Mouse (Mus musculus) monocyte, adult 2 months (primary cell): ENCODE results near the gene Csnk1d.

Experiments used
- DNase-seq, 2 experiments: peaks; one replicate each; pipeline ENCODE4 v3.0.0; 2022; ENCODE audit warnings: low spot score in 2 of 2, low read depth in 1 of 2

Gene Csnk1d

DNA sequence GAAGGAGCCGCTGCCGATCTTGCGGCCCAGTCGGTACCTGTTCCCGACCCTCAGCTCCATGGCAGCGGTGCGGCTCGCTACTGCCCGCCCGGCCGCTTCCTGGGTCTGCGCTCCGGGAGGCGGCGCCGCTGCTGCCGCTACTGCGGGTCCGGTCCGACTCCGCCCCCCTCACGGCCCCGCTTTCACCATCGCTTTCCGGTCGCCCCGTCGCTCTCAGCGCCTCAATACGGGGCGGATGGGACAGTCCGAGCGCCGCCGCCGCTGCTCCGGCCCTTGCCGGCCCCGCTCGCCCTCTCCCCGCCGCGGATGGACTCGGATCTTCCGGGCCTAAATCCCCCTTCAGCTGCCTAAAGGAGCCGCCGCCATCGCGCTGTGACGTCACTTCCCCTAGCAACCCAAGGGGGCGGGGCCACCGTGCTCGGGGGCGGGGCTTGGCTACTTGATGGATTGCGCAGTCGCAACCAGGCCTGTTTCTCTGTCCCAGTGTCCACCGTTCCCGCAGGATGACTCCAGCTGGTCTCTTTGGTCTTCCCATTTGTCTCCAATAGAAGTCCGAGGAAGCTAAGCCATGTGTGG is at the start of gene Csnk1d:
Csnk1d (minus strand) TSS at position 380 of the 576 bp plus-strand sequence.
- peak; percentile 94 to 99 for DNase-seq

DNA sequence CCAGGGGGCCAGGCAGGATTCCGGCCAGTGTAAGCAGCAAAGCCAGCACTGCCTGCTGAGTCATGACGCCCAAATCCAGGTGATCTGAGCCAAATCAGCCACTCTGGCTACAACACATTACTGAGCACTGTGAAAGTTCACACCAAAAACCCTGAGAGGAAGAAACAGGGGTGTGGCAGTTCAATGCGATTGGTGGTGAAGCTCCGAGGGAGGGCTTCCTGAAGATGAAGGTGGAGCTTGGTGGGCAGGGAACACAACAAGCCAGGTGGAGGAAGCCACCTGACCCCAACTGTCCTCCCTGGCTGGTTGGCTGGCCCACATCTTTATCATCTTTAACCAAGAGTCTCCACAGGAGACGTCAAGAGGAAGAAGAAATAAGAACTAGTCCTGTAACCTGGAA is 48.2 kb upstream of the Csnk1d start, which contains the start of gene Cd7:
Cd7 (minus strand) TSS at position 117 of the 400 bp plus-strand sequence.
- no peak for DNase-seq

DNA sequence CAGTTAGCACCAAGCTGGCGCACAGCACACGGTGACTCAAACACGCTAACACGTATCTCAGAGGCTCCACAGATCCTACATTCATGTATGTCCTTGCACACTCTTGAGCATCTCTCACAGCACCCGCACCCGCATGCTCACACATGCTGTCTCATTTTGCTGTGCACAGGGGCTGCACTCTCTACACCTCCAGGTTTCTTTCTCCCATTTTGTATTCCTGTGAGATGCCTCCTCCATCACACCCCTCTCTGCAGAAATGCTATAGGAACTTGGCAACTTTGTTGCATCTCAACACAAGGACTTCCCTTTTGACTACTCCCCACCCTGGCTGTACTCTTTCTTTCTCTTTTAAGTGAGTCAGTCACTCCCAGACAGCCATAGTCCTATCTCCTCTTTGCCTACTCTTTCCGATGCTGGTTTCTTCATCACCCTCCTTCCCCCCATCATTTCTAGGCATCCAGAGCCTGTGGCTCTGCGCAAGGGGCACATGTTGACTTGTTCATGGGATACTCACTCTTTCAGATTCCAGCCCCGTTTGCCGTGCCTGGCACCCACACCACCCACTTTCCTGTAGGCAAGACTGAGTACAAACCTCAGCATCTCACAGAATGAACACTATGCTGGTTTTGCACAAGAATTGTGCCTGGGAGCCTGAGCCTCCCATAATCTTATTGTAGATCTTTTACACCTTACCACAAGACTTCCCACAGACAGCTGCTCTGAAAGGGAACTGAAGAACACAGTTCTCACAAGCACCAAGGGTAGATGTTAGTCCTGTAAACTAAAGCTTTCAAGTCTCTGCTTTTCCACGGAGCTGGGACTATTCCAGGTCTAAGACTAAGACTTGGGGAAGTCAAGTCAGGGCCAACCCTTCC is 47.5 kb upstream of the Csnk1d start:
- DNase-seq, result no peak

DNA sequence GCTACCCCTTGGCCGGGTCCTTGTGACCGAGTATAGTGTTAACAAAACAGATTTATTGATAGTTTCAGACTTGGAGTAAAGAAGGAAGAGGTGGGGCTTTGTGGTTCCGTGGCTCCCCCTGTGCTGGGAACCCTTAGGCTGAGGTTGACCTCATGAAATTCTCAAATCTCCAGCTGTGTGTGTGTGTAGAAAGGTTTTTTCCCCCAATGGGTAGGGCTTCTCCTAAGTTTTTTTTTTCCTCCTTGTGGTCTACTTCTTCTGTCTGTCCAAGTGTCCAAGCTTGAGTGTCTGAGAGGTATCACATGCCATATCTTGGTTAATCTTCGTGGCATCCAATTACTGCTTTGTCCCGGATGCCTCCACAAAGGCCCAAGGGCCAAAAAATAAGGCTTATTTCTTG is 42.0 kb upstream of the Csnk1d start:
- DNase-seq, result no peak

DNA sequence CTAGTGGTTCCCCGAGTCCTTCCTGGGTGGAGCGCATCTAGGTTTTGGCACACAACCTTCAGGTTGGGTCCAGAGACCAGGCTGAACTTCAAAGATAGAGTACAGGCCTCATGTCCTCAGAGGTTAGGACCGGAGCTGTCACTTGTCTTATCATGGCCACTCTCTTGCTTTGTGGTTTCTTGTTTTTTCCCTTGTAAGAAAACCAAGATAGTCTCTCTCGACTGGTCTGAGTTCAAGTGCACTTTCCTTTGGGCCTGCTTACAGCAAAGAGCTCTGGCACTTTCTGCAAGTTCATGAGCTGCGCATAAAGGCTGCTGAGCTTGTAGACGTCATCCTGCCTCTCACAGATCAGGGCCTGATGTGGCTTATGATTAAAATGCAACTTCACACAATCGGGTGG is 36.1 kb upstream of the Csnk1d start:
- DNase-seq, result no peak

DNA sequence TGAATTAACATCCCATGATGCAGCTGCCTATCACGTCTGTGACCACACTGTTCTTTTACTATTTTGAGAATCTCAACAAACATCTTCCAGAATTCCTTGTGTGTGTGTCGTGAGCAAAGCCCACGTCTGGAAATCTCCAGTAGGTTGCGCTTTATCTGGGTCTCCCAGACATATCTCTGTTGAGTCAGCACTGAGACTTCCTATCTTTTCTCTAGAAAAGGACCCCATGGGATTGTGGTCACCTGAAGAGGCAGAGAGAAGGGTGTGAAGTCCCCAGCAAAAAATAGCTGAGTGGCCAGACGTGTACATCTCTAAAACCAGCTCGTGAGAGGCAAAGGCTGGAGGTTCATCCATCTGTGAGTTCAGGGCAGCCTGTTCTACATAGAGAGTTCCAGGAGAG is 33.0 kb upstream of the Csnk1d start:
- no peak for DNase-seq

DNA sequence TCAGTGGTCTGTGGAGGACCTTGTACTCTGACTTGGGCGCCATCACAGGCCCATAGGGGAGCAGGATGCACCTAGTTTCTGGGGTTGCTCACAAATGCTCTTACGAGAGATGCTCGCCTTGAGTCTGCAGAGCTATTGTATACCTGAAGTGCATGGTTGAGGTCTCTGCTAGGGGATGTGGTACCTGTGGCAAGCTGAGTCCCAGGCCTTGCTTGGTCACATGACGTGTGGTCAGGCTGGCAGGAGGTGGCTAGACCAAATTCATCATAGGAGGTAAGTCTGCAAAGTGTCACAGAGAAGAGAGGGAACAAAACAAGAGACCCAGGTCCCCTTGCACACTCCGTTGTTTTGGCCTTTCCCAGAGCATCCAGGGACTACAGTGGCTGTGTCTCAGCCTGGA is 28.4 kb upstream of the Csnk1d start:
- DNase-seq, result no peak

DNA sequence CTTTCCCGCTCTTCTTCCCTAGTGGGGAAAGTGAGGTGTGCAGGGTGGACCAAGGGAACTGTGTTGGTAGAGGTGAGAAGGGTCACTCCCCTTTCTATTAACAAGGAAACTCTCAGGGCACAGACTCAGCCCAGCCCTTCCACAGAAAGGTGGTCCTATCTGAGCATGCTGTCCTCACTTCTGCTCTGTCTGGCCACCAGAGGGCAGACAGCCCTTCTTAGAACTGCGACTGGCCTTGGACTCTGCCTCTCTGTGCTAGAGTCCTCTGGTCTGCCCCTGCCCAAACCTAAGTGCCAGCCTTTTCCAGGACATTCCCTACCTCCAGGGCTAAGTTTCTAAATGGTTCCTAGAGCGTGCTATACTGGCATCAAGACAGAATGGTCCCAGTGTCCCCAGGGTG is 26.6 kb upstream of the Csnk1d start:
- no peak for DNase-seq

DNA sequence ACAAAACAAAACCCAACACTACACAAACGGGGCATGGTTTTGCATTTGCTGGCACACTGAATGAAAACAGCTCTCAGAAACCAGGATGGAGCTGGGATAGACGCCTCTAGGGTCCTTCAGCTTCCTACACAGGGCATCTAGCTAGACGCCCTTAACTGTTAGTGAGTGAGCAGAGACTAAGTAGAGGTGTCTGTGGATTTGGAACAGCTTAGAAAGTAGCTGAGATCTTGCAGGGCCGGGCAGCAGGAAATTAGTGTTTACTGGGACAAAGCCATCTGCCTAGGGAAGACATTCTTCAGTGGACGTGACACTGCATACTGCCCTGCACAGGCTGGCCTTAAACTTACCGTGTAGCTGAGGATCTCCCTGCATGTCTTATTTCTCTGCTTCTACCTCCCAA is 24.3 kb upstream of the Csnk1d start:
- no peak for DNase-seq

DNA sequence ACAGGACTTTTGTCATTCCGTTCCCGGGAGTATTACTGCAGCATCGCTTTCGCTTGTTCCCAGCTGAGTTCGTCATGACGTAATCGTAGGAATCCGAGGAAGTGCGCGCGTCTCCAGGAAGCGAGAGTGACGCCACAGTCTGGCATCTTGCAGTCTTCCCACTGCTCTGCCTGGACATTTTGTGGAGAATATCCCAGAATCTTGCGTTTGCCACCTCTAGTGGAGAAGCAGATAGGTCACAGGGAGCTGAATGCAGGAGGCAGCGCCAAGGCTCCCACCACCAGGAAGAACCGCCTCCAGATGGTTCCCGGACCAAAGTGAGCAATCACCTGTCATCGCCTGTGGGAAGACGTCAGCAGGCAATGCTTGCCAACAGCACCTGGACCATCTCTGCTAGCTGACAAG is 23.8 kb upstream of the Csnk1d start:
- no peak for DNase-seq

DNA sequence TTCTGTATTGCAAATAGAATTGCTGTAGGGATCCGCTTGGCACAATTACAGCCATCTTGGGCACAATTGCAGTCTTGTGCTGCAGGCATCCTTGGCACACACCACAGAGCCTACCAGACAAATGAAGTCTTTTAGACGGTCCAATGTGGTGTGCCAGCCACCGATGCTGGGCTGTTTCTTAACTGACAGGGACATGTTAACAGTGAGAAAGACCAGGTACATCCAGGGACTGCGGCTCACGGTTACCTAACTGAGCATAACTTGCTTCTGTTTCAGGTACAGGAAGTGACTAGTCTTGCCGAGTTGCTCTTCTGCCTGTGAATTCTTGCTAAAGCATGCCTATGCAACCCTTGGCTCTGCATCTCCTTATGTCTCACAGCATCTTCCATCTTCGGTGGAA is 22.5 kb upstream of the Csnk1d start:
- no peak for DNase-seq

DNA sequence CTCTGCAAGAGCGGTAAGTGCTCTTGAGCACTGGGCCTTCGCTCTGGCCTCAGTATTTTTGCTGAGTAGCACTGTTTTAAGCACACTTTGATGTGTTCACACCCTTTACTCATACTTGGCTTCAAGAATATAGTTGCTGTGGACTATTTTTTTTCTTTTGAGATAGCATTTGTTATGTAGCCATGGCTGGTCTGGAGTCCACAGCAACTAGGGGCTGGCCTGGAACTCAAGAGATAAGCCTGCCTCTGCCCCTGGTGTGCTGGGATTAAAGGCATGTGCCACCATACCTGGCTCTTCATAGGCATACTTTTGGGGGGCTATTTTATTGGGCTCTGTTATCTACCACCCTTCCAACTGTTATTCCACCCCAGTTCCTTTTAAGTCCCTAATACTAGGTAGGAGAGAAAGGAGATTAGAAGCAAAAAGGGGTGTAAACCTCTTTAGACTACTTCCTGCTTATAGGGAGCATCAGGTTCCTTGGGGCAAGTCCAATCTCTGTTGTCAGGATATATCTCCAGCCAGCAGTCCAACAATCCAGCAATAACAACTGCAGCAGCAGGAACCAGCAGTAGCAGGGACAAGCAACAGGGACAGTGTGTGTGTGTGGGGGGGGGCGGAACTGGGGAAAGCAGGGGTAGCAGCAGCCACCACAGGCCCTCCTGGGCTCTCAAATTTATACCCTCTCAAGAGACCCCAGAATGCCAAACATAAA is 19.1 kb upstream of the Csnk1d start:
- no peak for DNase-seq

DNA sequence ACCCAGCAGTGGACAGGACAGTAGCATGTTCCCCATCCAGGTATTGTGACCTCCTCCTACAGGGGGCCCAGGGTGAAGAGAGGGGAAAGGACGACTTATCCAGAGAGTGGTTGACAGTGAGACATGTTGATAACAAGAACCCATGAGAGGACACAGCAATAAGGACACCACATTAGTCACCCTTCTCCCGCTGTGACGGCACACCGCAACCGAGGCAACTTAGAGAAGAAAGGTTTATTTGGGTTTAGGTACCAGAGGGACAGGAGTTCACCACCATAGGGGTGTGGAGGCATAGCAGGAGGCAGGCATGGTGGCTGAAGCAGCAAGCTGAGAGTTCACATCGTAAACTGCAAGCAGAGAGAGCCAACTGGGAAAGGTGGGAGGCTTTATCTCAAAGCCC is 15.1 kb upstream of the Csnk1d start:
- no peak for DNase-seq

DNA sequence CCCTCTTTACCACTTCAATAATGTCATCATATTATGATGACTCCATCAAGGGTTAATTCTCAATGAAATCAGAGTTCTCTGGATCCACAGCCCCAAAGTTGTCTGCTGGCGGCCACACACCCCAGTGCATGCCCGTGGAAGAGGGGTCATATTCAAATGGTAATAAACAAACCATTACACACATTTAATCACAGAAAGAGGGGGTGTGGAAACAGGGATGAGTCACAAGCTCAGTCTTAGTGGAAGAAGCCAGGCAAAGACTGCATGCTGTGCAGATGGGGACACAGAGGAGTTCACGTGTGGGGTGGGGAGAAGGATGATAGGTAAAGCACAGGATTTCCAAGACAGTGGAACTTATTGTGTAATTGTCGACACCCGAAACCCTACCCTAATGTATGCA is 13.2 kb upstream of the Csnk1d start:
- no peak for DNase-seq

DNA sequence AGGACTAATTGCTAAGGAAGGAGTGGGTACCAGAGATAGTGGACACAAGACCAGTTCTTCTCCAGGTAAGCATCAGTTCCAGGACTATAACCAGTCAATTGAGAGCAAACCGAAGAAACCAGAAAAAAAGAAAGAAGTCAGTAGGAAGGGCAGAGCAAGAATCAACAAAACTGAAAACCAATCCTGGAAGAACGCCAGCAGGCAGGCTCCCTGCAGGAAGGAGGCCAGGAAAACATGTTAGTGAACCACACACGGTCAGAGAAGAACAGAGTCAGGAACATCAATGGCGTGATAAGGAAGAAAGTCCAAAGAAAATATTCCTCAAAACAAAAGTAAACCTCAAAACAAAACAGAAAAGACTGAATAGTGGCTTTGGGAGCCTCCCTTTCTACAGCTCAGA is 10.8 kb upstream of the Csnk1d start:
- no peak for DNase-seq

DNA sequence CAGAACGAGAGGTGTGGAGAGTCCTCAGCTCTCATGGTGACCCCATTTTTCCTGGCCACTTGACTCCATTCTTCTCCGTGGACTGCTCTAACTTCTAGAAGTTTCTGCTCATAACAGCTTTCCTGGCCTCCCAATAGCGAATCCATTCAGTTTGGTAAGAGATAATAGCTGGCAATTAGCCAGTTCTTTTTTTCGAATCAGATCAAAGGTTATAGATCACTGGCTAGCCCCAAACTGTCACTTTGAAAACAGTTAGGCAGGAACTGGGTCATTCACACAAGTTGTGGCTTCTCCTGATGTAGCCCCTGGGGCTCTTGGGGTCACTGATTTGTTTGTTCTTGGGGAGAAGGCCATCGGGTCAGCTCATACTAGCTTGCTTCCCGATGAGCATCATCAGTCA is 3.6 kb upstream of the Csnk1d start:
- no peak for DNase-seq

DNA sequence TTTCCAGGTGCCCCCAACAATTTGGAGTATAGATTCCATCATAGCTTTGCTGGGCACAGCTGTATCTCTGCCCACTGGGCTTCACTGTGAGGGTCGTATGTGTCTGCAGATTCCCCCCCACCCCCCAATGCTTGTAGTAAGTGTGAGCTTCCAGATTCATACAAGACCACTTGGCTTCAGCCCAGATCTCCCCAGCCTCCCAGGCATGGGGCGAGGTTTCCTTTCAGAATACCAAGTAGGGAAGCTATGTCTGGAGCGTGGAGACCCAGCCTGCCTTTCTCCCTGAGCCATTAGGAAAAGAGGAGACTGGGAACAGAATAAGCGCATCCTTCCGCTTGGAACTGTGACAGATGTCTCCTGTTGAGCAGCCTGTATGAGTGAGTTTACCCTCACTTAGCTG is 2.5 kb upstream of the Csnk1d start:
- DNase-seq, result no peak

DNA sequence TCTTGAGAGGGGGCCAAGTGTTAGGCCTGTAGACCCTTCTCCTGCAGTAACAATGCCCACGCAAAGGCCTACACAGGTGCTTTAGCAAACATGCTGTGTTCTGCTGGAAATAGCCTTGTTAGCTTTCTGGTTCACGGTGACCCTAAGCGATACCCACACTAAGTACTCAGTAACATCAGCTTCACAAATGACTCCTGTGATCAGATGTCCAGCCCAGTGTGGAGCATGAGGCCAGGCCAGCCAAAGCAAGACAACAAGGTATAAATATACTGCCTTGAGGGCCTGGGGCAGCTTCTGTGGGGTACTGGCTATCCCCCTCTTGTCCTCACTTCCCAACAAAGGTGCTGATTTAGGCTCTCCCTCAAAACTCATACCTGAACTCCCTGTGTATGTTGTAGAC is 1.9 kb upstream of the Csnk1d start:
- no peak for DNase-seq

DNA sequence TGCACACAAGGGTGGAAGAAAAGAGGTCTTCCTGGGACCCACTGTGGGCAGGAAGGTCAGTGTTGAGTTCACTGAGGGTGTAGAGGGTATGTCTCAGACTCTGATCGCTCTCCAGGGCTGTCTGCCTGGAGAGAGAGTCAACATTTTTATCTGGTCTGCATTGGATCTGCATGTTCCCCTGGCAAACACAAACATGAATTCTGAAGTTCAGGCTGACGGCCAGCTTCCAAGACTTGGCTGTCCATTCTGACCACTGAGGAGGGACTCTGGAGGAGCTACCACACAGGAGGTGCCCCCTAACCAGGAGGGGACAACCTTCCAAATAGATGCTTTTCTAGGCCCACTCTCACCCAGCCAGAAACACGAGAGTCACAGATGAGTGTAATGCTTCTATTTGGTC is 661 bp upstream of the Csnk1d start:
- no peak for DNase-seq

DNA sequence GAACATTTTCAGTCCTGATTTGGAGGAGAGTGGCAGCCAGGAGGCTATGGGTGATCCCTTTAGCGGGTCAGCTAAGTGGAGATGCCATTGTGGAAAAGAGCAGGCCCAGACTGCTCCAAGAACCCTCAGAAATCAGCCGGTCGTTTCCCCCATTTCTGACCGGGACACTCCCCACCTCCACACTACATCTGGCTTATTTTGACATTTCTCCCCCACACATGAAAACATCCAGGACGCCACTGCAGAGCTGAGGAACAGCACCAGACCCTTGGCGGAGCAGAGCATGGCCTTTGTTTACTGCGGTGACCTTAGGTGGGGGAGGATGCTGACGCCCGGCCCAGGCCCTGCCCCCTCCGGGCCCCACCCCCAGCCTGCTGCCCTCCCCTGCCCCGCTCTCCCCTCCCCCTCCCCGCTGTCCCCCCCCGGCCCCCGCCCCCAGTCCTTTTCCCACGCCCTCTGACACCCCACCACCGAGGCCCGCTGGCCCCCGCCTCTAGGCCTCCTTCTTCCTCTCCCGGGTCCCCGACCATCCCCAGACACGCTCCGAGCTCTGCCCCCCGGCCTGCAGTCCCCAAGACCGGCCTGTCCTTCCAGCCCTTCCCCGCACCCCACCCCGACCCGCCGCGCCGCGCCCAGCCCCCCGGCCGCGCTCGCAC is 876 bp downstream of the Csnk1d start:
- peak in 1 of 2 experiments; percentile 10 for DNase-seq

DNA sequence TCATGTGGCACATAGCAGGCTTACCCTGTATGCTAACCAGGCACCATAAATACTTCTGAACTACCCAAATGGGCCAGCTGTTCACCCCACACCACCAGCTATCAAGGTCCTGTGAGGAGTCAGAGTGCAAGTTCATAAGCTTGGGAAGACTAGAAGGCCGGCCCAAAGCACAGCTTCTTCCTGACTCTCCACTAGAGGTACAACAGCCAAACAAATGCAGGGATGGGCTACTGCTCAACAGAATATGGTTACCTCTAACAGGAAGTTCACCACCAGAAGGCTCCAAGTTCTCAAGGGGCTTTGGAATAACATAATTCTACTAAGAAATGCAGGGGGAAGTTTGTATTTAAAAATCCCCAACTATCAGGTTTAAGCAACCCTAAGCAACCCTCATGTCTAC is 1.6 kb downstream of the Csnk1d start:
- no peak for DNase-seq

DNA sequence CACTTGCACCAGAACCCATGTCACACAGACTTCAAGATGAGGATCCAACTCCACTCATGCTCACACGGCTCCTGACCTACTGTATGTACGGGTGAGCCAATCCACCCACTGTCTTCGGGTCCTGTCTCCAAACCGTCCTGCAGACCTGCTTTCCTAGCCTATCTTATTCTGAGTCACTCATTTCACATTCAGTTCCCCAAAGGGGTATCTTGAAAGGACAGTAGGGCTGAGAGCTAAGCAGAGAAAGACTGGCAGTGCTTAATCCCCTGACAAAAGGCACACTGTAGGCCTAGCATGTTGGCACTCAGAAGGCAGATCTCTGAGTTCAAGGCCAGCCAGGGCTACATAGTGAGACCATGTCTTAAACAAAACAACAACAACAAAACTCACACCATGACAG is 2.7 kb downstream of the Csnk1d start:
- DNase-seq, result no peak
